Mouse (Mus musculus): ENCODE measurements around the gene Ssxb1.
"Not testable (repeated sequence)": the region's sequence is repeated elsewhere in the genome, so short reads cannot be mapped to it uniquely, and the experiment has no call there.

Gene Ssxb1

DNA sequence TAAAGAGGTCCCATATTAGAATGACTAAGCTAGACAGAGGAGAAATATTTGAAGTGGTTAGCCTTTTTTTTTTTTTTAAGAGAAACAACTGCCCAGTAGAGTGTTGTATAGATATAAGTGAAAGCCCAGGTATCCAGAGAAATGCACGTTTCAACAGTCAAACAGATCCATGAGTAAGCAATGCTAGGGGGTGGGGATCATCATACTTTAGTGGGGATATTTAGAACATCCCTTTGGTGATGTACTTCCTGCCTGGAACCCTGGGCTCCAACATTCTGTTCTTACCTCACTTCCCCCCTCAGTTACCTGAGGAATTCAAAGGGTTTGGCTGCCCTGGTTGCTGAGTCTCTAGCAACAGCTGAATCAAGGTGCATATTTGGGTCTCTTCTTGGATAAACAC is at the start of gene Ssxb1:
Gene Ssxb1 (plus strand): TSS at position 301 of the 400 bp plus-strand sequence.
- H3K4me1 ChIP-seq (replicated peaks; ENCODE audit: low read depth, low read length); H3K9me3 ChIP-seq (ENCODE audit: low read length); H3K4me3 ChIP-seq (replicated peaks; ENCODE audit: low read length); H3K36me3 ChIP-seq (ENCODE audit: insufficient read depth, low read length); H3K27me3 ChIP-seq (ENCODE audit: insufficient read depth, low read length): not testable (repeated sequence)

DNA sequence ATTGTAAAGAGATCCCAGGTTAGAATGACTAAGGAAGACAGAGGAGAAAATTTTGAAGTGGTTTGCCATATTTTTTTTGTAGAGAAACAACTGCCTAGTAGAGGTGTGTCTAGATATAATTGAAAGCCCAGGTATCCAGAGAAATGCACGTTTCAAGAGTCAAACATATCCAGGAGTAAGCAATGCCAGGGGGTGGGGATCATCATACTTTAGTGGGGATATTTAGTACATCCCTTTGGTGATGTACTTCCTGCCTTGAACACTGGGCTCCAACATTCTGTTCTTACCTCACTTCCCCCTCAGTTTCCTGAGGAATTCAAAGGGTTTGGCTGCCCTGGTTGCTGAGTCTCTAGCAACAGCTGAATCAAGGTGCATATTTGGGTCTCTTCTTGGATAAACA is 46.4 kb upstream of the Ssxb1 start, which contains the start of gene Ssxb9:
Gene Ssxb9 (plus strand): TSS at position 301 of the 400 bp plus-strand sequence.
- not testable (repeated sequence) for H3K9me3 ChIP-seq (ENCODE audit: low read length); H3K4me3 ChIP-seq (replicated peaks; ENCODE audit: low read length); H3K27me3 ChIP-seq (ENCODE audit: insufficient read depth, low read length); H3K4me1 ChIP-seq (replicated peaks; ENCODE audit: low read depth, low read length); H3K36me3 ChIP-seq (ENCODE audit: insufficient read depth, low read length)

DNA sequence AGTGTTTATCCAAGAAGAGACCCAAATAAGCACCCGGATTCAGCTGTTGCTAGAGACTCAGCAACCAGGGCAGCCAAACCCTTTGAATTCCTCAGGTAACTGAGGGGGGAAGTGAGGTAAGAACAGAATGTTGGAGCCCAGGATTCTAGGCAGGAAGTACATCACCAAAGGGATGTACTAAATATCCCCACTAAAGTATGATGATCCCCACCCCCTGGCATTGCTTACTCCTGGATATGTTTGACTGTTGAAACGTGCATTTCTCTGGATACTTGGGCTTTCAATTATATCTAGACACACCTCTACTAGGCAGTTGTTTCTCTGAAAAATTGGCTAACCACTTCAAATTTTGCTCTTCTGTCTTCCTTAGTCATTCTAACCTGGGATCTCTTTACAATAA is 48.5 kb downstream of the Ssxb1 start, which contains the start of gene Ssxb2:
Gene Ssxb2 (minus strand): TSS at position 101 of the 400 bp plus-strand sequence.
- H3K36me3 ChIP-seq (ENCODE audit: insufficient read depth, low read length); H3K27me3 ChIP-seq (ENCODE audit: insufficient read depth, low read length); H3K9me3 ChIP-seq (ENCODE audit: low read length); H3K4me3 ChIP-seq (replicated peaks; ENCODE audit: low read length); H3K4me1 ChIP-seq (replicated peaks; ENCODE audit: low read depth, low read length): not testable (repeated sequence)

Measured in E14TG2a.4 (cell line).